Mouse (Mus musculus) testis, adult 2 months (tissue): ENCODE data around the gene Best1.

Experiments used
- CTCF ChIP-seq: fragments of 200-500 bp; IDR thresholded peaks from 2 replicates; pipeline ENCODE4 v1.5.1; 2012; ENCODE audit warnings: low read depth, mild to moderate bottlenecking, inconsistent platforms, low read length, moderate library complexity; ENCODE audit not compliant: control insufficient read depth, insufficient read depth, insufficient replicate concordance
- POLR2A ChIP-seq: fragments of 200-500 bp; IDR thresholded peaks from 2 replicates; pipeline ENCODE4 v1.6.1; 2012; ENCODE audit warnings: low read depth, mild to moderate bottlenecking, inconsistent platforms, low read length, moderate library complexity; ENCODE audit not compliant: control insufficient read depth

GRCm38 (mm10) chr19:9982852-9983542 lies 18.4 kb downstream of the Best1 start:
- TF ChIP-seq POLR2A (no peak), CTCF (no peak; the same call in 1 of the 2 replicates)
